Mouse (Mus musculus): ENCODE results near the gene Sh3pxd2b. TPM values are rescaled to one million over a fixed set of nuclear protein-coding genes. Genes with fewer than 3 reads are reported as not detected.

Sh3pxd2b gene
- polyA plus RNA-seq, 1 experiment from 2014 or later, result 21.3 TPM

GRCm38 (mm10) chr11:32399261-32399660, 51.6 kb downstream of the Sh3pxd2b start:
- H3K4me2 ChIP-seq (ENCODE audit: low read depth, low read length), result no peak overlapping the region
- H3K9me3 ChIP-seq (ENCODE audit: control insufficient read depth, low read length), result no peaks in the 10 kb centered on the region
- no peak overlapping the region for H3K27ac ChIP-seq (ENCODE audit: low read depth, low read length)
- no peak overlapping the region for H3K4me3 ChIP-seq (ENCODE audit: low read depth, low read length)
- 86% methylated on average over 2 of the region's 2 CpGs for WGBS
- no peaks in the 10 kb centered on the region for H3K4me1 ChIP-seq (ENCODE audit: control insufficient read depth, insufficient read depth, low read length)
- no peak for ATAC-seq (ENCODE audit: low read depth)
- H3K27me3 ChIP-seq (ENCODE audit: control insufficient read depth, insufficient read depth, low read length), result no peaks in the 10 kb centered on the region
- no peak overlapping the region for H3K9ac ChIP-seq (replicated peaks; ENCODE audit: low read depth, low read length)
- no peaks in the 10 kb centered on the region; the same call in 1 of the 2 replicates for H3K36me3 ChIP-seq (ENCODE audit: control insufficient read depth, insufficient read depth, low read length)

- Histone ChIP-seq H3K9me3 (ENCODE audit: control insufficient read depth, low read length) (no peaks in the 10 kb centered on the region), H3K36me3 (ENCODE audit: control insufficient read depth, insufficient read depth, low read length) (no peaks in the 10 kb centered on the region), H3K4me2 (ENCODE audit: low read depth, low read length) (no peak overlapping the region), H3K27ac (ENCODE audit: low read depth, low read length) (no peak overlapping the region), H3K27me3 (ENCODE audit: control insufficient read depth, insufficient read depth, low read length) (no peaks in the 10 kb centered on the region), H3K4me1 (ENCODE audit: control insufficient read depth, insufficient read depth, low read length) (no peaks in the 10 kb centered on the region), H3K4me3 (ENCODE audit: low read depth, low read length) (no peak overlapping the region), H3K9ac (replicated peaks; ENCODE audit: low read depth, low read length) (no peak overlapping the region)
- no peak for ATAC-seq (ENCODE audit: low read depth)
- WGBS, result 66% methylated on average over 7 of the region's 7 CpGs
Observed at GRCm38 (mm10) chr11:32402712-32403111, 55.1 kb downstream of the Sh3pxd2b start.

- H3K4me2 ChIP-seq (ENCODE audit: low read depth, low read length), result no peak overlapping the region
- no peaks in the 10 kb centered on the region for H3K4me1 ChIP-seq (ENCODE audit: control insufficient read depth, insufficient read depth, low read length)
- H3K9ac ChIP-seq (replicated peaks; ENCODE audit: low read depth, low read length), result no peak overlapping the region
- no peaks in the 10 kb centered on the region for H3K9me3 ChIP-seq (ENCODE audit: control insufficient read depth, low read length)
- ATAC-seq (ENCODE audit: low read depth), result no peak
- H3K36me3 ChIP-seq (ENCODE audit: control insufficient read depth, insufficient read depth, low read length), result no peaks in the 10 kb centered on the region
- H3K27ac ChIP-seq (ENCODE audit: low read depth, low read length), result peak overlapping the region; percentile 1; the same call in 1 of the 2 replicates
- no peaks in the 10 kb centered on the region for H3K27me3 ChIP-seq (ENCODE audit: control insufficient read depth, insufficient read depth, low read length)
- 77% methylated on average over 3 of the region's 3 CpGs for WGBS
- H3K4me3 ChIP-seq (ENCODE audit: low read depth, low read length), result no peak overlapping the region
Observed at GRCm38 (mm10) chr11:32404708-32405107, 57.1 kb downstream of the Sh3pxd2b start.

- Histone ChIP-seq H3K4me2 (ENCODE audit: low read depth, low read length) (no peak overlapping the region), H3K27ac (ENCODE audit: low read depth, low read length) (no peak overlapping the region), H3K4me1 (ENCODE audit: control insufficient read depth, insufficient read depth, low read length) (no peaks in the 10 kb centered on the region), H3K9ac (replicated peaks; ENCODE audit: low read depth, low read length) (no peak overlapping the region), H3K36me3 (ENCODE audit: control insufficient read depth, insufficient read depth, low read length) (0 out of 2 replicates have a peak, but pooled peaks cover 3% of the 10 kb centered on the region), H3K9me3 (ENCODE audit: control insufficient read depth, low read length) (no peaks in the 10 kb centered on the region), H3K27me3 (ENCODE audit: control insufficient read depth, insufficient read depth, low read length) (no peaks in the 10 kb centered on the region), H3K4me3 (ENCODE audit: low read depth, low read length) (no peak overlapping the region)
- WGBS, result 70% methylated on average over 3 of the region's 3 CpGs
- ATAC-seq (ENCODE audit: low read depth), result no peak
Observed at GRCm38 (mm10) chr11:32407863-32408262, 60.2 kb downstream of the Sh3pxd2b start.

- no peak overlapping the region for H3K27ac ChIP-seq (ENCODE audit: low read depth, low read length)
- no peak overlapping the region for H3K9ac ChIP-seq (replicated peaks; ENCODE audit: low read depth, low read length)
- H3K27me3 ChIP-seq (ENCODE audit: control insufficient read depth, insufficient read depth, low read length), result no peaks in the 10 kb centered on the region
- H3K9me3 ChIP-seq (ENCODE audit: control insufficient read depth, low read length), result no peaks in the 10 kb centered on the region
- no peak overlapping the region for H3K4me3 ChIP-seq (ENCODE audit: low read depth, low read length)
- no peak overlapping the region for H3K4me2 ChIP-seq (ENCODE audit: low read depth, low read length)
- H3K36me3 ChIP-seq (ENCODE audit: control insufficient read depth, insufficient read depth, low read length), result peaks cover 6% of the 10 kb centered on the region; the same call in 1 of the 2 replicates
- ATAC-seq (ENCODE audit: low read depth), result no peak
- H3K4me1 ChIP-seq (ENCODE audit: control insufficient read depth, insufficient read depth, low read length), result no peaks in the 10 kb centered on the region
Observed at GRCm38 (mm10) chr11:32409052-32409451, 61.4 kb downstream of the Sh3pxd2b start.

- no peaks in the 10 kb centered on the region for H3K27me3 ChIP-seq (ENCODE audit: control insufficient read depth, insufficient read depth, low read length)
- WGBS, result 83% methylated on average over 11 of the region's 11 CpGs
- no peak overlapping the region for H3K4me3 ChIP-seq (ENCODE audit: low read depth, low read length)
- H3K27ac ChIP-seq (ENCODE audit: low read depth, low read length), result 0 out of 2 replicates have a peak overlapping the region, but pooled peaks have one; percentile 28
- ATAC-seq (ENCODE audit: low read depth), result no peak
- H3K36me3 ChIP-seq (ENCODE audit: control insufficient read depth, insufficient read depth, low read length), result peaks cover 10% of the 10 kb centered on the region; the same call in 1 of the 2 replicates
- H3K9me3 ChIP-seq (ENCODE audit: control insufficient read depth, low read length), result no peaks in the 10 kb centered on the region
- no peak overlapping the region for H3K4me2 ChIP-seq (ENCODE audit: low read depth, low read length)
- no peaks in the 10 kb centered on the region for H3K4me1 ChIP-seq (ENCODE audit: control insufficient read depth, insufficient read depth, low read length)
- H3K9ac ChIP-seq (replicated peaks; ENCODE audit: low read depth, low read length), result no peak overlapping the region
Observed at GRCm38 (mm10) chr11:32409823-32410562, 62.4 kb downstream of the Sh3pxd2b start.

DNA sequence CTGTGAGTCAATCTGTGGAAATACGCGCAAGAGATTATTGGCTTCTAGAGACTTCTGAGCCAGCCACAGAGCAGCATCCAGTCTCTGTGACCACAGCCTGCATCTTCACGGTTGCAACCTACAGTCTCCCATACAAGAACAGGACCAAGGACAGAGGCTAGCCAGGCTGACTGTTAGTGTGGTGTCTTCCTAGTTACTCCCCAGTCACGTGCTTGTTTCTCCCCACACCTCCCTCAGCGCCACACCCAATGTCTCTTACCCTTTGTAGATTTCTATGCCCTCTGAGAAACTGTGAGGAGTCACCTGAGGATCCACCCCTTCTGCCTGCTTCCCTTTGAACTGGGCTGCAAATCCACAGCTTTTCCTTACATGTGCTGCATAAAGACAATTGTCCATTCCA, 72.4 kb downstream of the Sh3pxd2b start:
- H3K9me3 ChIP-seq (ENCODE audit: control insufficient read depth, low read length), result no peaks in the 10 kb centered on the region
- H3K9ac ChIP-seq (replicated peaks; ENCODE audit: low read depth, low read length), result no peak overlapping the region
- H3K36me3 ChIP-seq (ENCODE audit: control insufficient read depth, insufficient read depth, low read length), result peaks cover 56% of the 10 kb centered on the region
- ATAC-seq (ENCODE audit: low read depth), result no peak
- H3K4me3 ChIP-seq (ENCODE audit: low read depth, low read length), result no peak overlapping the region
- no peaks in the 10 kb centered on the region for H3K27me3 ChIP-seq (ENCODE audit: control insufficient read depth, insufficient read depth, low read length)
- no peaks in the 10 kb centered on the region for H3K4me1 ChIP-seq (ENCODE audit: control insufficient read depth, insufficient read depth, low read length)
- no peak overlapping the region for H3K27ac ChIP-seq (ENCODE audit: low read depth, low read length)
- WGBS, result 78% methylated on average over 5 of the region's 5 CpGs
- H3K4me2 ChIP-seq (ENCODE audit: low read depth, low read length), result no peak overlapping the region

GRCm38 (mm10) chr11:32423311-32423710, 75.7 kb downstream of the Sh3pxd2b start:
- Histone ChIP-seq H3K27ac (ENCODE audit: low read depth, low read length) (no peak overlapping the region), H3K27me3 (ENCODE audit: control insufficient read depth, insufficient read depth, low read length) (no peaks in the 10 kb centered on the region), H3K9me3 (ENCODE audit: control insufficient read depth, low read length) (no peaks in the 10 kb centered on the region), H3K9ac (replicated peaks; ENCODE audit: low read depth, low read length) (no peak overlapping the region), H3K4me2 (ENCODE audit: low read depth, low read length) (no peak overlapping the region), H3K4me3 (ENCODE audit: low read depth, low read length) (no peak overlapping the region), H3K4me1 (ENCODE audit: control insufficient read depth, insufficient read depth, low read length) (no peaks in the 10 kb centered on the region), H3K36me3 (ENCODE audit: control insufficient read depth, insufficient read depth, low read length) (peaks cover 44% of the 10 kb centered on the region)
- WGBS, result 89% methylated on average over 12 of the region's 12 CpGs
- ATAC-seq (ENCODE audit: low read depth), result no peak

DNA sequence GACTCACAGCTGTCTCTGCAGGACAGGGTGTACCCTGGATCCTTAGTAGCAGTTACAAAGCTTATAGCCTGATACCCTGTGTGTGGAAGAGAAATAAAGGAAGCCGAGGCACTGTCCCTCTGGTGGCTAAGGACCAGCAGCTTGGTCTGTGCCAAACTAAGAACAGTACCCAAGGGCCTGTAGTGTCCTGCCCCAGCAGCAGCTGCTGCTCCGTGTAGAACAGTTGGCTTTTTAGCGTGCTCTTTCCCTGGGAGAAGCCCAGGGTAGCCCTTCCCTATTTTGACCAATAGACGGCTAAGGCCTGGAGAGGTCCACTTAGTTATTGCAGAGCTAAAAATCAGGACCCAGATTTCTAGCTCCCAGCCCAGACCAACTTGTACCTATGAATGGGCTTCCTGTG, 77.0 kb downstream of the Sh3pxd2b start:
- H3K27ac ChIP-seq (ENCODE audit: low read depth, low read length), result no peak overlapping the region
- no peak overlapping the region for H3K4me3 ChIP-seq (ENCODE audit: low read depth, low read length)
- no peak overlapping the region for H3K9ac ChIP-seq (replicated peaks; ENCODE audit: low read depth, low read length)
- ATAC-seq (ENCODE audit: low read depth), result no peak
- no peaks in the 10 kb centered on the region for H3K4me1 ChIP-seq (ENCODE audit: control insufficient read depth, insufficient read depth, low read length)
- no peak overlapping the region for H3K4me2 ChIP-seq (ENCODE audit: low read depth, low read length)
- 89% methylated on average over 4 of the region's 4 CpGs for WGBS
- peaks cover 42% of the 10 kb centered on the region for H3K36me3 ChIP-seq (ENCODE audit: control insufficient read depth, insufficient read depth, low read length)
- no peaks in the 10 kb centered on the region for H3K27me3 ChIP-seq (ENCODE audit: control insufficient read depth, insufficient read depth, low read length)
- no peaks in the 10 kb centered on the region for H3K9me3 ChIP-seq (ENCODE audit: control insufficient read depth, low read length)
